Mouse (Mus musculus): Measurements from ENCODE around the gene Tubg1.
A peak's percentile ranks its signal among the peaks of the same experiment; 100 is the strongest.

Gene Tubg1

DNA sequence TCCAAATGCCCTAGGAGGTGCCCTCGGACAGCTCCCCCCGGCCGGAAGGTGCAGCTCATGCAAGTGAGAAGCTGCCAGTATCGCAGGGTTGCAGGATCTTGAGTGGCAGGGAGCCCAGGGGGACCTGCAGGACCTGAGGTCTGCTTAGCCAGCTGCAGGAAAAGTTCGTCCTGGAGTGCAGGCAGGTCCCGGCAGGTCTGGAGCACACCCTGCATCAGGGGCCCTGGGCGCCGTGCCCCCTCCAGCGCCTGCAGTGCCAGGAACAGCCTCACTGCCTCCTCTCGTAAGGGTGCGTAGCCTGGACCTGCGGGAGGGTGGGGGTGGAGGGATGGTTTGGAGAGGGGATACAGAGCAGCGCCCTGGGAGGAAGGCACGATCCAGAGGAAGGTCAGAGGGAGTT lies 46.6 kb downstream of the Tubg1 start:
- no peak for DNase-seq (ENCODE audit: low read depth)

DNA sequence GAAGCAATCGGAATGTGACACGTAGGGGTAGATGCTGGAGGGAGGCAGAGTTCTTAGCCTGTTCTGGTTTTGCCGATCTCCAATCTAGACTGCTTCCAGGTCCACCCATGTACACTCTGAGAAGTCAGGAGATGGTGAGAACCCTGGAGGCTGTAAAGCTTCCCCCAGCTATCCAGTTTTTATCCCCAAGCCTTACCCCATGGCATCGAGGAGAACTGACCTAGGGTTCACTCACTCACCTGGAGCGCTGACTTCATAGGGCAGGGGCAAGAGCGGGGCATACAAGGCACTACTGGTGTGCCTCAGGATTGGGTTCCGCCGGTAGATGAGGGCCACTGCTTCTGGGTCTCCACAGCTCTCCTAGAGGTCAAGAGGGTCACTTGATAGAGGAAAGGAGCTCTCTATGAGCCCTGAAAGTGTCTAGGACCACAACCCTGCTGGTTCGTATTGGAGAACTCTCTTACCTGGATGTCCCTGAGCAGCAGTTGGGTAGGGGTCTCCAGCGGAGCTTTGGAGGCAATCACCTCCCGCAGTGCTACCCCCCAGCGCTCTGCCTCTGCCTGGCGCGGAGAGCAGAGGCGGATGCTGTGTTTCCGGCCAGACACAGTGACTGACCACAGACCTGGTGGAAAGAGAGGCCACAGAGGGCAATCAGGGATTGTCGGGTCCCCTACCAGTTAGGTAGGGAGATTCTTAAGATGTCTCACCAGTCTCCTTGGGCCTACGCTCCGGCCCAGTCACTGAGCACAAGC lies 47.6 kb downstream of the Tubg1 start:
- no peak for DNase-seq (ENCODE audit: low read depth)

DNA sequence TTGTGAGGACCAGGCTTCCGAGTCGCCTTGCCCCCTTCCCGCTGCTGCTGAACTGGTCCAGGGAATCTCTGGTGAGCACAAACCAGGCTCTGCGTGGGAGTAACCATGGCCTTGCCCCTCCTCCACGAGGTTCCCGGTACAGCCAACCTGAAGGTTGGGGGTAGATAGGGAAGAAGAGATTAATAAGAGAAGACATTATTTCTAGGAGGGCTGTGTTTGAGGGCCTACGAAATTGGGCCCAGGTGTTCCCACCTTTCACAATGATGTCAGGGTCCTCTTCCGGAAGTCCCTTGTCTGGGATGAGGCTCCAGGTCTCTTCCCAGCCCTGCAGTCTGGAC lies 48.2 kb downstream of the Tubg1 start:
- no peak for DNase-seq (ENCODE audit: low read depth)

DNA sequence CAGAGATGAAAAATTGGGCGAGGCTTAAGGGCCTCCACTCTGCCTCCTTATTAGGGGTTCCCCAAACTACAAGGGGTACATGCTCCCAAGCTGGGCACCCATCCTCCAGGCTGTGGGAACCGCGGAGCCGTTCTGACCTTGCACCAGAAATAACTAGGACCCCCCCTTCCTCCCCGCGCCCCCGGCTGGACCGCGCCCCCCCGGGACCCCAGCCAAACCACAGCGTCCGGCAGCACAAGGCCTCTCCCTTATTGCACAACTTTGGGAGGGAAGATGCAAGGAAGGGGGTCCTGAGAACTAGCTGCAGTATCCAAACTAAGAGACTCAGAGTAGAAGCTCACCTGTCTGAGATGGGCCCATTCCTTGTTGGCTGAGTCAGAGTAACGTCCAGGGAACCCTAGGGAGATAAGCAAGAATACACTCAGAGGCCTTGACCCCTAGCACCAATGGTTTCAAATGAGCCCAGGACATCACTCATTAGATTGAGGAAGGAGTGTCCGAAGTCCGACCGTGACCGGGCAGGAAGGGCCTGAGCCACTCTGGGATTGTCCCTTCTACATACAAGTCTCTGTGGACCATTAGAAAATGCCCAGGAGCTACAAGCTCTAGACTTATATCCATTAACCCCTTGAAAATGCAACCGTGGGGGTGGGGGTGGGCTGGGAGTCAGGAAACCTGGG lies 48.7 kb downstream of the Tubg1 start:
- DNase-seq (ENCODE audit: low read depth) = peak; percentile 64

DNA sequence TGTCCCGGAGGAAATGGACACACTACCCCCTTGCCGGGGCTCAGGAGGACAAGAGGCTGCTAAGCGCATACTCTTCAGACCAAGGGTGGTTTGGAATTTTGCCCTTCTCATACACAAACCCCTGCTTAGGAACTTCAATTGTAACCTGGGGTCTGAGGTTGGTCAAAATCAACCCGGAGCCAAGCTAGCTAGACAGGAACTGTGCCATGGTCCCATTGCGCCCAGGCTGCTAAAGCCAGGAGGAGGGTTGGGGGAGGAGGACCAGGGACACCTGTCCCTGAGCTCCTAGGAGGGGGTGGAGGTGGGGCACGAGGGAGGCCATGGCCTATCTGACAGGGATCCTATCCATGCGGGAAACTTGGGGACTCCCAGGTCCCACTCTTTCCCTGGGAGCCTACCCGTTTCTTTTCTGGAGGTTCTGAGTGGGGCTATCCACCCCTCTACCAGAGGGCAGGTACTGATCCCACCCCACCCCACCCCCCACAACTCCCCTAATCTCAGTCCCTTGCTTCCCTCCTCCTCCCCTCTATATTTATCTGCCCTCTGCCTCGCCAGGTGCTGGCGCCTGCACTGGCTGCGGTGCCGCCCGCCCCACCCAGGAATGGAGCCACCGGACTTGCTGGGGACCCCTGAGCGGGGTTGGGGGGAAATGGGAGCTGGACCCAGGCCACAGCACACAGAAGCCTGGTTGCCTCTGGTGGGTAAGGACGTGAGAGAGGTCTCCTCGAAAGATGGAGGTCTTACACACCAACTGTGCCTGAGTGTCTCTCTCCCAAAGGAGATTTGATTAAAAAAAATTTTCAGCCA lies 49.8 kb downstream of the Tubg1 start:
- DNase-seq (ENCODE audit: low read depth) = no peak

DNA sequence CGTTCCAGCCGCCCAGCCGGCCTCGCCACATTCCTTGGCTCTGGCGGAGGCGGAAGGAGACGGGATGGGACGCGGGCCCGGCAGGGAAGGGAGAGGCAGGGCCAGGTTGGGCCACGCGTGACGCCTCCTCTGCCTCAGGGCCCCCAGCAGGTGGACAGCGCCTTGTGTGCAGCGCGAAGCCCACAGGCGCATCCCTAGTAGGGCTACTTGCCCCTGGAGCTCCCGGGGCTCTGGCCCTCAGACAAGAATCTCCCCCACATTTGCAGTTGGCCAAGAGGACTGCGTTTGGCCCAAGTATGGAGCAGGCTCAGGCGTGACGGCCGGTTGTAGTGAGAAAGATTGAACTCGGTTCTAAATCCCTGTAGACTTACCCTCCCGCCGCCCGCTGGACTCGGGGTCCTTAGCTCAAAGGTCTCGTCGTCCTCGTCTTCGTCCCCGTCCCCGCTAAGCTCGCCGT lies 50.6 kb downstream of the Tubg1 start, which contains the start of gene Cntnap1:
Cntnap1 (plus strand) TSS at position 170 of the 457 bp plus-strand sequence.
- peak; percentile 77 for DNase-seq (ENCODE audit: low read depth)

DNA sequence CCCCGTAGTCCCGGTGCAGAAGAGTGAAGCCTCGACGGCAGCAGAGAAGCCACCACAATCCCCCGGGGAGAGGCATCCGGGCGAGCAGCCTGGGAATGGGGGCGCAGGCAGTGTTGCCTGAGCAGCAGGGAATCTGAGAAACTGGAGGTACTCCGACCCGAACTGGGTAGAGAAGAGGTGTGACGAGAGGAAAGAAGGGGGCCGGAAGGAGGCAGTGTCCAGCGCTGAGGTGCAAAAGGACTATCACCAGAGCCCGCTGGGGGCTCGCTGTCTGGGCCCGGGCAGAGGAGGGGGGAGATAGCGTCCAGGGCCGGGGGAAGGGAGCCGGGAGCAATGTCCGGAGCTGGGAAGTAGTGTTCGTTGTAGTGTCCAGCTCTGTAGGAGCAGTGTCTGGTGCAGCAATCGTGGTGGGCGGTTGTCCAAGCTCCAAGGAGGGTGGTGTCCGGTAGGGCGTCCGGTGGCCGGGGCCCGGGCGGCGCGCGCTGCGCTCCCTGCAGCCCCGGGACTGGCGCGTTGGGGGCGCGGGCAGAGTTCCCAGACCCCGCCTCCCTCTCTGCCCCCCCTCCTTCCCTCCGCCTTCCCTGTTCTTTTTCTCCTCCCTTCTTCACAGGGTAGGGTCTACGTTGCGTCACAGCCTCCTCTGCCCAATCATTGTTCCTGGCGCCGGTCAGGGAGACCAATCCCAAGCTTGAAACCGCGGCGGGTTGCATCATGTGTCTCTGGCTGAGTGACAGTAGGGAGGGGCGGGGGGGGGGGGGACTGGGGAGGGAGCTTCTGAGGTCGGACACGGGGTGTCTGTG lies 51.3 kb downstream of the Tubg1 start, which contains the start of gene Plekhh3:
Plekhh3 (minus strand) TSS at position 541 of the 800 bp plus-strand sequence.
- DNase-seq (ENCODE audit: low read depth) = peak; percentile 98

DNA sequence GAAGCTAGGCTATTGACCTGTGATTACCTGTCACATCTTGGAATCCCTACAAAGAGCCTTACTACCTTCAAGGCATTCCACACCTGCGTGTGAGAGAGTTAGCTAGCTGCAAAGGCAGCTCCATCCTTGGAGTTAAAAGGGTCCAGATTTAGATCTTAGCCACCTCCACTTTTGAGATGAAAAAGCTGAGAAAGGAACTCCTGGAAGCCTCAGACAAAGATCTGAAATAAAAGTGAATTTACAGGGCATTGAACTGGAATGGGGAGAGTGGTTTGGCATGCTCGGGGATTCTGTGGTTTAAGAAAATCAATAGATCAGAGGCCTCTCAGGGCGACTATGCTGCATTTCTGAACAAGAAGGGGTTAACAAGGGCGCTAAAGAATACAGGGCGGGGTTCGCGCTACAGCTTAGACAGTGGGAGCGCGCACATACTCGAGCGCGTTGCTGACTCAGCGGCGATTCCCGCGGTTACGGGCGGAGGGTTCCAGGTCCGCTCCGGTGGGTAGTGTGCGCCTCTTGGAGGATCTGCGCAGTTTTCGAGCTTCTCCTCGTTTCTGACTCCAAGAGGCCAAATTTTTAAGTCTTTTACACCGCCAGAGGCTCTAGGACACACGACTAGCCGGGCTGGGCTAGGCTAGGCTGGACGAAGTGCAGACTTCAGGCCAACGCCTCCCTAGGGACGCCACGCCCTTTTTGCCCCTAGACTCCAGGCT lies 52.1 kb downstream of the Tubg1 start:
- peak; percentile 93 for DNase-seq (ENCODE audit: low read depth)

DNA sequence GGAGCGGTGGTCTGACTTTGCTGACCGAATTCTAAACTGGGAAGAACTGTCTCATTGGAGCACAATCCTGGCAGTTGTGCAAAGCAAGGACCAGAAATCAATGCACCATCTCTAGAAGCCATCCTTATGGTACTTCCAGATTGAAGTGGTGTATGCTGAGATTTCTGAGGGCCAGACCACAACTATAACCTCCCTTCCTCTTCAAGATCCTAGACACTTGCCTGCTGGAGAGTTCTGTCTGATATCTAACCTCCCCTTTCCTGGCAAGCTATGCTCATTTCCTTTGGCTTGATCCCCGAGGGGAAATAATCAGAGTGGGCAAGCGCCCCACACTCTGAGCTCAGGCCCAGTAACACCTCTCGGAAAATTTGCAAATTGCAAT lies 52.7 kb downstream of the Tubg1 start:
- DNase-seq (ENCODE audit: low read depth) = no peak

DNA sequence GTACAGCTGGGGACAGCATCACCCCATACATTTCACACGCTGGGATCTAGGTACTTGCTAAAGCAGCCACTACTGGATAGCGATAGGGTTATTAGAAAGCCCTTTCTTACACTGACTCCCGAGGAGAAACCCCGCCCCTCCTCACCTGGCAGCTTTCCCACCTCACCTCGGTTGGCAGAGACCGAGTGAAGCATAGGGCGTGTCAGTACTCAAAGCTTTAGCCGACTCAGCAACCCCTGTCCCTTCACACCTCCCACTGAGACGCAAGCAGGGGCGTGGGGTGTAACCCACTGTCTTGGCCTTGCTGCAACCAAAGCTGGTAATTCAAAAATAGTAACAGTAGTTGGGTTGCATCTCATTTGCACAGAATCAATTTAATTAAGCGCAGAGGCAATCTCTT lies 53.4 kb downstream of the Tubg1 start:
- DNase-seq (ENCODE audit: low read depth) = no peak

DNA sequence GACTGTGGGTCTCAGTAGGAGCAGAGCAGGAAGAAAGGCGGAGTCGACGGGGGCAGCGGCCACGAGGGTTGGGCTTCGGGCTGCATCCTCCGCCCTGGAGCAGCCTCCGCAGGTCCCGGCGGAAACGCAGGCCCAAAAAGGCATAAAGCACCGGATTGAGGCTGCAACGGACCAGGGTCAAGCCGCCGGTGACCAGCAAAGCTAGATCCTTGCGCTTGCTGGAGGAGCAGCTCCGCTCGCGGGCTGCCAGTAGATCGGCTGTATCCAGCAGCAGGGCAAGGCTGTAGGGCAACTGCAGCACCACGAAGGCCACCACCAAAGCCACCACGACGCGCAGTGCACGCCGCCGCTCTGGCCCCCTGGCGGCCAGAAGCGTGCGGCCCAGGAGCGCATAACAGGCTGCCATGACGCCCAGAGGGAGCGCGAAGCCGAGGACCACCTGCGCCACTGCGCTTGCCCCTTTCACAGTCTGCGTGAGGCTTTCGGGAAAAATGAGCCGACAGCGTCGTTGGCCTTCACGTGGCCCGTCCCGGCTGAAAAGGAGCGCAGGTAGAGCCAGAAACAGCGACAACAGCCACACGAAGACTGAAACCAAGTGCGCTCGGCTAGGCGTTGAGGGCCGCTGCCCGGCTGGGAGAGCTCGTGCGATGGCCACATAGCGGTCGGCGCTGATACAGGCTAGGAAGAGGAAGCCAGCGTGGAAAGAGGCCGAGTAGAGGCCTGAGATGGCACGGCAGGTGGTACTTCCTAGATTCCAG lies 54.1 kb downstream of the Tubg1 start:
- DNase-seq (ENCODE audit: low read depth) = no peak

DNA sequence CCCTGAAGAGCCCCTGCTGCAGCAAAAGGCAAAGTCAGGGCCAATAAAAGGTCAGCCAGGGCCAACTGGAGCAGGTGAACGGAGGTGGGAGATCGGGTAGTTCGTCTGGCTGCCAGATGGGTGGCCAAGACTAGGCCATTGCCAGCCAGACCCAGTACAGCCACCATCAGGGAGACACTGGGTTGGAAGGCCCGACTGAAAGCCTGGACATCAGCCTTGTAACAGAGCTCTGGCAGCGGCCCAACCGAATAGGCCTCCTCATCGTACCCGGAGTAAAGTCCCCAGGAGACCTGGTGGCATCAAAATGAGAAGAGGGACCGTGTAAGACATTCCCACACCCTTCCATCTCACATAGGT lies 54.6 kb downstream of the Tubg1 start:
- DNase-seq (ENCODE audit: low read depth) = no peak

DNA sequence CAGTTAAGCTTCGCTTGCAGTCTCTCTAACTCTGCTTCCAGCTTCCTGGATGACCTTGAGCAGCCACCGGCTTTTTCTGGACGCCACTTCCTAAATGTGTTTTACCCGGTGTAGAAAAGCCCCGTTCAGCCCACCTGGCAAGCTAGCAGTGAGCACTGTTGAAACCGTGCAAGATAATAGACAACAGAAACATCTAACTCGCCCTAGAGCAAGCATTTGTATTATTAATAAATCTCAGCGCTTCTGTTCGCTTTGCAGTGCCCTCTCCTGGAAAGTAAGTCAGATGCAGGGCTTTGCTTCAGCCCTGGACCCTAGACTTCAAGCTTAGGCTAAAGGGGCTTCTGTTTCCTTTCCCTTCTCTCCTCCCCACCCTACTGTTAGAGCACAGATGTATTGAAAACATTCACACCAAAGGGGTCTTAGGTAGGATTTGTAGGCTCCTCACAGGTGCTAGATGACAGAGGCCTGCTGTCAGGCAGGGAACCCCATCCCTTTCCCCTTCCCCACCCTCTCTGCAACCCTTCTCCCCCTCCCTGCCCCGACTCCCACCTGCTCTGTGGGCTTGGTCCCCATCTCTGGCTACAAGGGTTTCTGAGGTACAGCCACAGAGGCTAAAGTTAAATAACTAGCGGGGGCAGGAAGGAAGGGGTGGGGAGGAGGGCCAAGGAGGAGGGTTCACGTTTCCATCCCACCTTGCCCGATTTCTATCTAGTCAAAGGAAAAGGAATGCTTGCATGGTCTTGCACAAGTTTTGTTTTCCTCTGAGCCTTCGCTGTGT lies 55.3 kb downstream of the Tubg1 start, which contains the start of gene Ccr10:
Ccr10 (minus strand) TSS at position 593 of the 778 bp plus-strand sequence.
- DNase-seq (ENCODE audit: low read depth) = peak; percentile 61

DNA sequence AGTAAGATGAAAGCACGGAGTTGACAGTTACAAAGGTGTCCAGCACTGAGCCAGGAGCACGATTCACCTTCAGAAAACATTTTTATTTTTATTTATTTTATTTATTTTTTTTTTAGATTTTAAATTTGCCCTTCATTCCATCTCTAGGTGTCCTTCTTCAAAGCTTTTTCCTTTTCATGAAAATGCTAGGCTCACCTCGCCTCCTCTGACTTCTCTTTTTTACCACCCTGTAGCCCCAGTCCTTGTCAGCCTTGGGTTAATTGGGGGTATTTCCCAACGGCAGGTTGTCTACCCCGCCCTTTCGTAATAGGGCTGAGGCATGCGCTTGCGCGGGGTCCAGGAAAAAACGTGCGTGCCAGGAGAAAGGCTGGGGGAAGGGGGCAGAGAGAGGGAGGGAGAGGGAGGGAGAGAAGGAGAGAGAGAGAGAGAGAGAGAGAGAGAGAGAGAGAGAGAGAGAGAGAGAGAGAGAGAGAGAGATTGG lies 55.9 kb downstream of the Tubg1 start:
- peak; percentile 56 for DNase-seq (ENCODE audit: low read depth)

Measured in NIH3T3 (cell line).